Mouse (Mus musculus) lung, adult 2 months (tissue): ENCODE data around the gene Elavl3. TPM values are rescaled to one million over a fixed set of nuclear protein-coding genes. Genes with fewer than 3 reads are reported as not detected.

Experiments used
- DNase-seq: peaks from one replicate; pipeline ENCODE4 v3.0.0; 2022
- H3K4me1 ChIP-seq: fragments of 200-500 bp; 2 replicates; pipeline ENCODE4 v1.6.1; 2011; ENCODE audit warnings: low read length; ENCODE audit not compliant: control insufficient read depth, insufficient read depth
- H3K4me3 ChIP-seq: fragments of 200-500 bp; replicated peaks from 2 replicates; pipeline ENCODE3; 2011; ENCODE audit warnings: low read depth, mild to moderate bottlenecking, control low read depth, low read length; ENCODE audit errors: extremely low read depth
- CTCF ChIP-seq: fragments of 200-500 bp; IDR thresholded peaks from 2 replicates; pipeline ENCODE4 v1.5.1; 2011; ENCODE audit warnings: mild to moderate bottlenecking, low read length, control low read depth; ENCODE audit not compliant: insufficient read depth
- POLR2A ChIP-seq: fragments of 200-500 bp; IDR thresholded peaks from 2 replicates; pipeline ENCODE4 v1.6.1; 2011; ENCODE audit warnings: low read depth, mild to moderate bottlenecking, control low read depth, low read length, borderline replicate concordance; ENCODE audit errors: extremely low read depth
- WGBS: fragments of 180-500 bp; shearing (Covaris S2); methylation state at CpG from one replicate; pipeline ENCODE4 v1.1.7; 2018; 5-methylcytosine and 5-hydroxymethylcytosine counted together
- polyA plus RNA-seq: library from polyadenylated mRNA; depleted of rRNA; stranded (reverse); fragments of >200 nt; gene quantifications from 2 replicates; pipeline ENCODE4 v1.2.3, GENCODE M21; 2012

Gene Elavl3
- polyA plus RNA-seq, 1 experiment = 0.06 TPM

DNA sequence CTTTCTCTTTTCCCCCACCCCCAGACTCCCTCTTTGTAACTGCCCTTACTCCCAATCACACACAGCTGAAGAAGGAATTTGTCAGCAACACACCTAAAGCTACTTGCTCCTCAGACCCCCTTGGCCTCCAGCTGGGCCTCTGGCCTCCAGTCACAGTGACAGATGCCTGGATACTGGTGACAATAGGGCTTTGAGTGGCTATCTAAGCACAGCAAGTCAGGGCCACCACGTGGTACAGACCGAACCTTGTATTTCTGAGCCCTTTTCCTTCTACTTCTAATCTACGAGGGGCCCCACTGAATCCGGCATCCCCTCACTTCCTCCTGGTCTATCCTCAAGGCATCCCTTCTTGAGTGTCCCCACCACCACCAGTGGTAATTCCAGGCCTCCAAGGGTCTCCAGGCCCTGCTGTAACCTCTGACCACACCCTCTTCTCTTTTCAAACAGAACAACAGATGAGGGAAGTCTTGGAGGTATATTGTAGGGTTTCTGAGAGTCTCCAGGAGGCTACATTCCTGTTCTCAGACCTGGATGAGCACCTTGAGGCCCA, 2.0 kb downstream of the Elavl3 start:
- WGBS = 59% methylated on average over 4 of the region's 4 CpGs
- H3K4me3 ChIP-seq = no peak overlapping the region
- DNase-seq = no peak
- peaks cover 4% of the 10 kb centered on the region for H3K4me1 ChIP-seq
- TF ChIP-seq POLR2A (no peak), CTCF (no peak)

DNA sequence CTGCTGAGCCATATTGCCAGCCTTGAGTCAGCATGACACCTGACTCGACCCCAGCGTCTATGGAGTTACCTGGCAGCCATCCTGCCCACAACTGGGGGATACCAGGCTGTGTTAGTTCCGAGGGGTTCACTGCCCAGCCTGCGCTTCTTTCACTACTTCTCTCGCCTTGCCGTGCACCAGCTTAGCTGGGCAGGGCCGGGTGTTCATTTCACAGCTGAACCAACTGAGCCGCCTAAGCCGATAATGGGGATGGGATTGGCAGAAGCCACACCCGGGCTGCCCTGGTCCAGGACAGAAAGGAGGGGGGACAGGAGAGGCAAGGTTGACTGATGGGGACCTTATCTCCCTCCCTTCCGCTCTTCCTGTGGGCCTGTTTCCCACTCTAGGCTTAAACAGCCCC, 2.5 kb downstream of the Elavl3 start:
- Histone ChIP-seq H3K4me3 (no peak overlapping the region), H3K4me1 (peaks cover under 1% of the 10 kb centered on the region; the same call in 1 of the 2 replicates)
- no peak for DNase-seq
- WGBS = 70% methylated on average over 11 of the region's 11 CpGs
- TF ChIP-seq POLR2A (no peak), CTCF (no peak)

DNA sequence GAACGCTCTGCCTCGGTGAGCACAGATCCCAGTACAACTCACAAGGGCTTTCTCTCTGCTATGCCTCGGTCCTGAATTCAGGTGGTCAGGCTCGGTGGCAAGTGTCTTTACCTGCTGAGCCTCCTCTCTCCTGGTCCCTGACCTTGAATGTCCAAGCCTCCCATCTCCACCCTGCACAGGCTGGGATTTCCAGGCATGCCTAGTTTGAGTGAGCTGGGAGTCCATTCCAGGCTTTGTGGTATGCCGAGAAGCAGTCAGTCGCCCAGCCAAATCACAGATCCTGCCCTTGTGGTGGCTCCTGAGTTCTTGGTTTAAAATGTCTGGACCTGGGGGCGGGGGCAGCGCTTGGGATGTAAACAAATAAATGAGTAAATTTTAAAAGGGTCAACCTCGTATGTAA, 4.5 kb downstream of the Elavl3 start:
- no peak for TF ChIP-seq POLR2A
- TF ChIP-seq CTCF = no peak

DNA sequence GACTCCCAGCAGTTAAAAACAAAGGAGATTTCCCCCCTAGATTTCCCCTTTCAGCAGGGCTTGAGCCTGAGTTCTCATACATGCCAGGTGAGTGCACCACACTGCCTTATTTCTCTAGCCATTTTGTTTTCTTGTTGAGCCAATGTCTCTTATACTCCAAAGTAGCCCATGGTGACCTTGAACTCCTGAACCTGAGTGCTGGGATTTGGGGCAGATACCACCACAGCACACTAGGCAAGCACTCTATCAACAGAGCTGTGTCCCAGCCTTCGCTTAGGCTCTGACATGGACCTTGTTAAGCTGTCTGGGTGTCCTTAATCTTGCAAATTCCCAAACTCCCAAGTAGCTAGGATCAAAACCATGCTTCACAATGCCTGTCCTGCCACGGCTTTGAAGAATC, 10.0 kb downstream of the Elavl3 start:
- WGBS = 54% methylated on average over 2 of the region's 2 CpGs
- DNase-seq = no peak
- Histone ChIP-seq H3K4me3 (no peak overlapping the region), H3K4me1 (no peaks in the 10 kb centered on the region)
- no peak for TF ChIP-seq CTCF
- TF ChIP-seq POLR2A = no peak

More for the DNA sequence above, 4.5 kb downstream of the Elavl3 start:
- no peak for DNase-seq
- Histone ChIP-seq H3K4me3 (no peak overlapping the region), H3K4me1 (no peaks in the 10 kb centered on the region)
- 51% methylated on average over 9 of the region's 9 CpGs for WGBS

DNA sequence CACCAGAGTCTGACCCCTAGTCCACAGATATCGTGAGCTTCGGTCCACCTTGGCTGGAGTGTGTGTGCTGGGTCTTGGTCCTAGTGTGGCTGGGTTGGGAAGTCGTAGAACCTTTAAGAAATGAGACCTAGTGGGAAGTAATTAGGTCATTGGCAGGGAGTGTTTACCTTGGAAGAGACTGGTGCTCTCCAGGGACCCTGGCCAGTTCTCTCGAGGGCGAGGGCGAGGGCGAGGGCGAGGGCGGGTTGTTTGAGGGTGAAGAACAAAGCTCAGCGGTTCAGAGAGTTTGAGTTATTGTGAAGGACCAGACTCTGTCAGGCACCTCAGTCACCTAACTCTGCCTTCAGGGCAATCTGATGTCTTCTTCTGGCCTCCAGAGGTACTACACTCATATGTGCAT, 14.0 kb downstream of the Elavl3 start:
- Histone ChIP-seq H3K4me3 (no peak overlapping the region), H3K4me1 (no peaks in the 10 kb centered on the region)
- 54% methylated on average over 10 of the region's 10 CpGs for WGBS
- TF ChIP-seq CTCF (no peak), POLR2A (no peak)
- no peak for DNase-seq

DNA sequence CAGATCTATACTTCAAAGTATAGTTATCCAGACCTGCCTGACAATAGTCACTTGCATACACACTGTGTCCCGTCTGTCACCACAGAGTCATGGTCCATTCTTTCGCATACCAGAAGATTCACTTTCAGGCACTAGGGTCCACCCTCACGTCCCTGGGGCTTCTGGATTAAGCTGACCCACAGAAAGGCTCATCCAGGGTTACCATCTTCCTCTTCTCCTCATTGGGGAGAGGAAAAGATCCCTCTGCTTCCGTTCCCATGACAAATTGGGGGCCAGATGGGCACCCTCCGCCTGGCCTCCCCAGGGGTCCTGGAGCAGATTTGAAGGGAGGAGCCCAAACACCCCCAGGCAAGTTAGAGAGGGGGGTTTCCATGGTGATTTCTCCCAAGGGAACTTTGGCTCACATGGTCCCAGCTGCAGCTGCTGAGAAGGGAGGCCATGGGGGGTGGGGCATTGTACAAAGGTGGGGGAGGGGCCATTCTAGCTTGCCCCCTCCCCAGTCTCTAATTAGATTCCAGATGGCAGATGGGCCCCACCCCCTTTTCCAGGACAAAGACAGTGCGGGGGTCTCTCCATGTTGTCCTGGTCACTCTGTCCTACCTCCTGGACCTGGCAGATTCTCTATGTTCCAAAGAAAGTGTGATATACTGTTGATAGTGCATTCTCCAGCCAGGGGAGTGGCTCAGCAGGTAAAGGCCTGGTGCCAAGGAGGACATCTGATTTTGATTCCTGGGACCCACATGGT, 16.4 kb downstream of the Elavl3 start:
- no peak for TF ChIP-seq CTCF
- TF ChIP-seq POLR2A = no peak
- DNase-seq = no peak
- WGBS = 59% methylated on average over 6 of the region's 6 CpGs
- Histone ChIP-seq H3K4me1 (no peaks in the 10 kb centered on the region), H3K4me3 (no peak overlapping the region)

DNA sequence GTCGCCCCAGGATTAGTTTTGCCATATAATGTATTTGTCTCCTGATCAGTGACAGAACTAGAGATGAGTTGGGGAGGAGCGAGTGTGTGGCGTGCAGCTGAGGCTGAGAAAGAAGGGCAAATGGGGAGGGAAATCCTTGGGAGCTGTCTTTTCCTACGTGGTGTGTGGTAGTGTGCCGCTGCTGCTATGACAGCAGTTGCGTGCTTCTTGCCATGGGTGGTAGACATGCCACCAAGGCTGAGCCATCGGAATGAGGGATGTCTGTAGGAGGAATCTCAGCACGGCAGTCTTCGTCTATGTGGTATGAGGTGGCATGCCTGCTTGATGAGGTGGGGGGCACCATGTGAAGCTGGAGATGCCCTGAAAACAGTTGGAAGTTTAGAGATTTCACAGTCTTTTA, 21.4 kb downstream of the Elavl3 start:
- 87% methylated on average over 9 of the region's 9 CpGs for WGBS
- H3K4me3 ChIP-seq = no peak overlapping the region
- no peak for DNase-seq
- H3K4me1 ChIP-seq = no peaks in the 10 kb centered on the region
- TF ChIP-seq CTCF = no peak

DNA sequence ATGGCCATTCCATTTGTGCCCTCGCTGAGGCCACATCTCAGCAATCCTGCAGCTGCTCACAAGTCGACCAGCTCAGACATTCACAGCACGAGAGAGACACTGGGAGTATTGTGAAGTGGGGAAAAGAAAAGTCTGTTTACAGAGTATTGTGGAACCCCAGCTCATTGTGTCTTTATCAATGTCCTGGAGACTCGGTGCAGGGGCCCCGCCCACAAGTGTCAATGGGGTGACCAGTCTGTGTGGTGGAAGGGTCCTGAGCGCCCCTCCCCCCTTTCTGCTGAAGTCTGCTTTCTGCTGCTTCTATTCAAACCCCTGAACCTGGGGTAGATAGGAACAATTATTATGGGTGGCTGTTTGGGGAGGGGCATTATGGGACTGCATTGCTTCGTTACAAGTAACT, 23.4 kb downstream of the Elavl3 start:
- DNase-seq = no peak
- TF ChIP-seq POLR2A (no peak), CTCF (no peak)
- Histone ChIP-seq H3K4me3 (no peak overlapping the region), H3K4me1 (no peaks in the 10 kb centered on the region)
- WGBS = 39% methylated on average over 7 of the region's 7 CpGs

DNA sequence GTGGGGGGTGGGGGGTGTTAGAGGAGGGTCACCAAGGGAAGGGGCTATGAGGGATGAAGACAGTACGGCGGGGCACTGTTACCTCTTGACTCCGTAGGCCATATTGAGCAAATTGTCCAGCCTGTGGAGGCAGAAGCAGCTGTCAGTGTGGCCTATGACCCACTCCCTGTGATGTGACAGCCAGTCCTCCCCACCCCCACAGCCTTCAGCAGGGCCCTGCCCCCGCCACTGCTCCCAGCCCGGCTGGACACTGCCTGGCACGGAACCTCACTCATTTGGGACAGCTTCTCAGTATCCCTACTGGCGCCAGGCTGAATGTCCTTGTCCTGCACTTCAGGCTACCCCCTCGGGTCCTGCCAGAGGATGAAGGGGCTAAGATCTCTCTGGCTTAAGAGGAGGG, 27.2 kb downstream of the Elavl3 start:
- TF ChIP-seq POLR2A = no peak
- no peak for TF ChIP-seq CTCF
- Histone ChIP-seq H3K4me1 (no peaks in the 10 kb centered on the region), H3K4me3 (no peak overlapping the region)
- no peak for DNase-seq
- WGBS = 32% methylated on average over 8 of the region's 8 CpGs

DNA sequence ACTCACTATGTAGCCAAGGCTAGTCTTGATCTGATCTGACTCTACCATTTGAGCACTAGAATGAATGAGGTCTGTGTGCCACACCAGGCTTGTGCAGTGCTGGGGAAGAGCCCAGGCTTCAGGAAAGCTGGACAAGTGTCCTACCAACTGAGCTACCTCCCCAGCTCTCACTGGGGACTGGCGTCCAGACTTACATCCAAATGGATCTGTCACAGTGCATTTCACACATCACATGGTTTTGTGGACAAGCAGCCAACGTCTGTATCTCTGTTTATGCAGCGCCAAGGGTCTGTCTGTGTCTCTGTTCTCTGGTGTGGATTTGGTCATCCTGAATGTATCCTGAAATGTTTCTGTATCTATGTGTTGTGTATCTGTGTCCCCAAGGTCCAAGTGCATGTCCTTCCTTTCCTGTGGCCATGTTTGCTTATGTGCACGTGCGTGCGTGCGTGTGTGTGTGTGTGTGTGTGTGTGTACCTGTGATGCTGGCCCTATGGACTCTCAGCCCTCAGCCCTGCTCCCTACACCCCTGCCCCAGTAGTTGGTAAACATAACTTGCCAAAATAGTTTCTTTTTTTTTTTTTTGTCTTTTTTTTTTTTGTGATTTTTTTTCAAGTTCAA, 34.5 kb downstream of the Elavl3 start:
- DNase-seq = no peak
- no peak for TF ChIP-seq CTCF
- no peak for TF ChIP-seq POLR2A
- 73% methylated on average over 7 of the region's 7 CpGs for WGBS
- Histone ChIP-seq H3K4me1 (no peaks in the 10 kb centered on the region), H3K4me3 (no peak overlapping the region)
